Mouse (Mus musculus) gastrocnemius, postnatal 14 days (tissue): ENCODE data around the gene Ust. TPM values are rescaled to one million over a fixed set of nuclear protein-coding genes. Genes with fewer than 3 reads are reported as not detected.

Experiments used
- DNase-seq: peaks from one replicate; pipeline ENCODE4 v3.0.0; 2021; ENCODE audit warnings: mixed read lengths
- intact Hi-C: fragments of 180-260 bp; cut with DNase I; formaldehyde crosslinking; loops from one replicate; pipeline ENCODE4 v1.15.1; 2025; ENCODE audit warnings: low total_unique reads
- total RNA-seq, 2 experiments: library from RNA; stranded (reverse); gene quantifications; 2 replicates each; pipeline ENCODE4 v1.2.3; 2021

Ust gene
- total RNA-seq, 2 experiments from 2014 or later = 2.1 to 2.3 TPM

DNA sequence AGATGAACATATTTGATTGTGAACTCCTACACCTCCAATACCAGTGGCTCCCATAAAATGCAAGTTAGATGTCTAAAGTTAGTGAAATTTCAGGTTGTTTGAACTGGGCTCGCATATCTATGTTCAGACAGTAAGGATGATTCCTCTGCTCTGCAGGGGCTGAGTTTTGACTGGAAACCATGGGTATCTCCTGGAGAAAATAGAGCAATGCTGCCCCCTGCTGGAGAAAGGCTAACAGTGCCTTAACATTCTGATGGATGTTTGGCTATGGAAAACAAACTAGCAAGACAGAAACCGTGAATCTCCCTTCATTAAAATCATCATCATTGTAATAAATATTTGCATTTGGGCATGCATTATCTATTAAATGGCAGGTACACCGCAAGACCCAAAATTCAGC is 278.4 kb downstream of the Ust start:
- intact Hi-C loops = loop anchor here (5.0 kb wide), 1 partner anchor 358 kb away; no protein-coding TSS in a partner anchor
- peak; percentile 62 for DNase-seq

DNA sequence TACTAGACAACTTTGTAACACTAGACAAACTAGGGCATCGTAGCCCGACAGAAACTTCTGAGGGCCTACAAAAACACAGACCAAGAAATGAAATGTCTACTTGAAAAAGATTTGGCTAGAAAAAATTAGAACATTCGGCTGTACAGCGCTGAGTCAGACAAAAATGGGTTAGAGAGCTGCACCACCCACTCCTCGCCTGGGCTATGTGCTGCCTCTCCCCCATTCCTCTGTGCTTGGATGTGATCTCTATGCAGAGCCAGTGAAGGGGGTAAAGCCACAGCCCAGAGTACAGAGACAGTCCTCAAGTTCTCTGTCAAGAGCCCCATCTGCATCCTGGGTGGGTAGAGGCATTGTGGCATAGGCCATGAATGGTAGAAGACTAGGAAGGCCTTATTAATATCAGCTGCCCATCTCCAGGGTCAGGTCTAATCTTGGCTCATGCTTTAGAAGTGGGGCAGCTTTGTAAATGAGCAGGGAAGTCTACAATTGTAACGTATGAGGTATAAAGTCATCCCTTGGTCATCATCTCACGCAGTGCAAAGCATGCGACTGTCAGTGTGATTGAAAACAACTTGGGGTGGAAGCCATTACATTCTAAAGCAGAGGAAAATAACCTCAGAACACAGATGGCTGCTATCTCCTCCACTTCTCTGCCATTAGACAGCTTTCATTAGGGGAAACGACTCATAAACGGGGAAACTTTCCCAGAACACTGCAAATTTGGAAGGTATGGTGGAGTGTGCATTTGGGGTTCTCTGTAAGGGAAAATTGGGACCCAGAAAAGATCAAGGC is 281.6 kb downstream of the Ust start:
- intact Hi-C loops = no loop called here
- no peak for DNase-seq

- intact Hi-C loops = no loop called here
- no peak for DNase-seq
Measured at GRCm38 (mm10) chr10:8233148-8233901, 285.3 kb downstream of the Ust start.

- intact Hi-C loops = no loop called here
Measured at GRCm38 (mm10) chr10:8232535-8232934, 286.1 kb downstream of the Ust start.

DNA sequence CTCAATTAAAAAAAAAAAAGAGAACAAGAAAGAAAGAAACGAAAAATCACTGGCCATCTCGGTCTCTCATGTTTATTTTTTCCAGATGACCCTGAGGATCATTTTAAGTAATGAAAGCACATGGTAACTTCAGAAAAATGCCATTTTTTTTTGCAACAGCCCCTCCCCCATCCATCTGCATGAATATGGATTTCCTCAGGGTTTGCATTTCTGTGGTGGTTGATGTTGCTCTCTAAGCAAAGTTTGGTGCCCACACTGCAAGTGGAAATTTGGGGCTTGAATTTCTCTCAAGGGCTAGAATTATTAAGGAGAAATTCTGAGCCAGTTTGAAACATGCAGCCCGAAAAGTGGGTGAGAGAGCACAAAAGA is 290.3 kb downstream of the Ust start:
- DNase-seq = no peak
- intact Hi-C loops = no loop called here

More at GRCm38 (mm10) chr10:8232535-8232934, 286.1 kb downstream of the Ust start:
- no peak for DNase-seq

DNA sequence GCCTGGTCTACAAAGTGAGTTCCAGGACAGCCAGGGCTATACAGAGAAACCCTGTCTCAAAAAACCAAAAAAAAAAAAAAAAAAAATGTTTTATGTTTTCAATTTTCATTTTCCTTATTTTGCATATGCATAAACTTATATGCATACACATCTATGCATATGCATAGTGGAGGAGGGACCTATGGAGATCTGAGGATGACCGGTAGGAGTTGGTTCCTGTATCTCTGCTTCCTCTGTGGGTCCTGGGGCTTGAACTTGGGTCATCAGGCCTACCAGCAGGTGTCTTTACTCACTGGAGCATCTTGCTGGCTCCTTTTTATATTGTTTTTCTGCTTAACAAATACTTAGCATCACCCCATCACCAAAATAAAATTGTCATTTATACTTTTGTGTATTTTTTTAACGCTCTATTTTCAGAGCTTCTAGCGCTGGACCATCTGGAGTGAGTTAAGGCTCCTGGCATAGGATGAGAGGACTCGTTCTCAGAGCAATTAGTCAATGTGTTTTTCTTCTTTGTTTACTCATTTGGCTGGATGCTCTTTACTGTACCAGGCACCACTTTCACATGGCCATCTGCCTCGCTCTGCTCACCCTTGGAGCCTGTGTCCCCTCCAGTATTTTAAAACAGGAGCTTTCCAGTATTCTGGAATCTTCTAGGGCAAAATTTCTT is 290.8 kb downstream of the Ust start:
- intact Hi-C loops = no loop called here
- DNase-seq = no peak

DNA sequence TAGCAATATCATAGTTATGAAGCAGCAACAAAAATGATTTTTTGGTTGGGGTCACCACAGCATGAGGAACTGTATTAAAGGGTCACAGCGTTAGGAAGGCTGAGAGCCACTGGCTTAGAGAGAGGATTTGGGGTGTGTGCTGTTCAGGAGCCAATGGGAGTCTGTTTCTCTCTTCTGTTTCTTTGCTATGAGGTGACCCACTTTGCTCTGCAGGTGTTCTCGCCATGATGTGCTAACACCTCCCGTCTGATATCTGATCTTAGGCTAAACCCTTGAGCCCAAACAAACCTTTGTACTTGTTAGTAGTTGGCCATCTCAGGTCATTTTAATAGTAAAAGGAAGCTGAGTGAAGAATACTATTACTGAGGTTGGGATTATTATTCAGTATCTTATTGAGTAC is 292.0 kb downstream of the Ust start:
- intact Hi-C loops = no loop called here
- no peak for DNase-seq

DNA sequence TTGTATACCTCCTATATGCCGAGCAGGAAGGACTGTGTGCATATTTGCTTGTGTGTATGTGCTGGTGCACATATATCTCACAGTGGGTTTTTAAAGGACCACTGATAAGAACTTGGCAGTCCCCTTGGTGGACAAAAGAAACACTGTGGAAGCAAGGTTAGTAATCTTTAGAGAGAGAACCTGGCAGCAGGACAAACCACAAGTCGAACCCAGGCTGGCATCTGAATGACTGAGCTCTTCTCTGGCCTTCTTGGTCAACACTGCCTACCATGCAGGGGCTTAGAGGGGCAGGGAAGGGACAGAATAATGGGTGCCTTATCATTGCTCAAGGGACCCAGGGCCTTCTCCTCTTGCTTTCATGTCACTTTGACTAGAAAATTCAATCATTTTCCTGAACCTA is 294.0 kb downstream of the Ust start:
- intact Hi-C loops = no loop called here
- DNase-seq = no peak

- intact Hi-C loops = no loop called here
Measured at GRCm38 (mm10) chr10:8224046-8224445, 294.6 kb downstream of the Ust start.

GRCm38 (mm10) chr10:8216946-8217345 is 301.7 kb downstream of the Ust start:
- intact Hi-C loops = no loop called here

More at GRCm38 (mm10) chr10:8224046-8224445, 294.6 kb downstream of the Ust start:
- DNase-seq = no peak

GRCm38 (mm10) chr10:8215181-8215580 is 303.4 kb downstream of the Ust start:
- DNase-seq = no peak
- intact Hi-C loops = no loop called here

More at GRCm38 (mm10) chr10:8216946-8217345, 301.7 kb downstream of the Ust start:
- no peak for DNase-seq

DNA sequence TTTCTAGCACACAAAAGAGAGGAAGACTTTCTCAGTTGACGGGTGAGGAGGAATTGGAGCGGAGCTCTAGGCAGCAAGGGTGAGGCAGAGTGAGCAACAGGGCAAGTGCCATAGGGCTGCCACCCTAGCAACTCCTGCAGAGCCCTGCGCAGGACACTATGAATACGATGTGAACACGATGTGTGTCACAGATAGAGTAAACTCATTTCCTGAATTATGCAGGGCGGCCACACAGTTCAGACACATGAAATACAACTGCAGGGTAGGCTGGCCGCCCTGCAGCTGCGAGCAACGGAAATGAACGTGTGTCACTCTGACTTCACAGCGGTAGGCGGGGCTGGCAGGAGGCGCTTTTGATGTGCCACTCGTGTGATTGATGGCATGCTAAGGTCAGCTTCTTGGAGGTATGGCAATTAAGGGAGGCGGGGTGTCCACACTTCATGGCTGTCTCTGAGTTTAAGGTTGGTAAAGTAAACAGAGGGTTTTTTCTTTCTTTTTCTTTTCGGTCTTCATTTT is 304.7 kb downstream of the Ust start:
- intact Hi-C loops = no loop called here
- DNase-seq = no peak

- intact Hi-C loops = no loop called here
Measured at GRCm38 (mm10) chr10:8213266-8213905, 305.2 kb downstream of the Ust start.

GRCm38 (mm10) chr10:8212611-8213226 is 305.9 kb downstream of the Ust start:
- intact Hi-C loops = no loop called here

More at GRCm38 (mm10) chr10:8213266-8213905, 305.2 kb downstream of the Ust start:
- DNase-seq = no peak

GRCm38 (mm10) chr10:8211694-8212093 is 306.9 kb downstream of the Ust start:
- no peak for DNase-seq
- intact Hi-C loops = no loop called here

More at GRCm38 (mm10) chr10:8212611-8213226, 305.9 kb downstream of the Ust start:
- DNase-seq = no peak

DNA sequence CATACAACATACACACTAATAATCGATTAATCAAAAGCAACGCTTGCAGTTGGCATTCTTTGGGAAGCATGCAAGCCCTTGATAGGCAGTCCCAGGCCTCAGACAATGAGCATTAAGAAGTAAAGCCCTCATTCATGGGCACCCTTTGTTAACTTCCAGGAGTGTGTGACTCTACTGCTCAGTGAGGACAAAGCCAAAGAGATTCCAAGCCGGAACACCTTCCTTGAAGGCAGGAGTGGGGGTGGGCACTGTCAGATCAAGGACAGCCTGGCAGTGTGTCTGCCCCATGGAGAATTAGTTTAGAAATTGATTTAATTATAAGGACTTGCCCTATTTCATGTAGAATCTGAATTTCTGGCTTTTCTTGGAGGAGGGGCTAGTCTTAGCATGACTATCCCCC is 308.3 kb downstream of the Ust start:
- DNase-seq = no peak
- intact Hi-C loops = no loop called here

DNA sequence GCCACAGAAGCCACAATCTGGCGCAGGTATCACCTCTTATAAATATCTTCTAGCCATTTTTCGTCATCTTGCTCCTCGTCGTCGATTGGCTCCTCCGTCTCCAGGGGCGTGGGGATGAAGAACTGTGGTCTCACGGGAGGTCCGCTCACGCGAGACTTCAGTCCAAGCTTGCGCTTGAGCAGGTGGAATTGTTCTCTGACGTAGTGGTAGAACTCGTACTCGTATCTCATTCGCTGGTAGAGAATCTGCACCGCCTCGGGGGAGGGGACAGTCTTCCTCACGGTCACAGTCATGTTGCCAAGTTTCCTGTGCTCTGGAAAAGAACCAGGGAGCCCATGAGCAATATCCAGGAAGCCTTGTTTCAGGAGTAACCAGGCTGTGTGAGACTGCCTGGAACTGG is 311.3 kb downstream of the Ust start:
- no peak for DNase-seq
- intact Hi-C loops = no loop called here

- intact Hi-C loops = no loop called here
- DNase-seq = no peak
Measured at GRCm38 (mm10) chr10:8203681-8204080, 314.9 kb downstream of the Ust start.

DNA sequence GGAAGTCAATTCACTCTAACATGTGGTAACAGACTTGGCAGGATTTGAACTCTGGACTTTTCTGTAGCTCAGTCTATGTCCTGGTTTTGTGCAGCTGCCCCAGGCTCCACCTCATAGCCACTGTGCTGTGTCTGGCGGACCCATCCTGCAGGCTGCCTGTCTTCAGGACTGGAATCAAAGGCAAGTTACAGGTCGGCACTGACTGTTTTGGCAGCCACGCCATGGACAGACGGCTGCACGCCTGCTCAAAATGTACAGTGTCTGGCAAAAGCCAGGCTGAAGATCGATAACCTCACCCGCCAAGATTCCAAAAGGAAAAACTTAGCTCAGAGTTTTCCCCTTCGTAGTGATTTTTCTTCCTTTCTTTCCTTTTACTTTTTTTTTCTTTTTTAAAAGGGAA is 318.8 kb downstream of the Ust start:
- no peak for DNase-seq
- intact Hi-C loops = loop anchor here (5.0 kb wide), 1 partner anchor 318 kb away; no protein-coding TSS in a partner anchor
